ENCODE assay signal across 17 mouse cellular contexts in the genomic region with DNA sequence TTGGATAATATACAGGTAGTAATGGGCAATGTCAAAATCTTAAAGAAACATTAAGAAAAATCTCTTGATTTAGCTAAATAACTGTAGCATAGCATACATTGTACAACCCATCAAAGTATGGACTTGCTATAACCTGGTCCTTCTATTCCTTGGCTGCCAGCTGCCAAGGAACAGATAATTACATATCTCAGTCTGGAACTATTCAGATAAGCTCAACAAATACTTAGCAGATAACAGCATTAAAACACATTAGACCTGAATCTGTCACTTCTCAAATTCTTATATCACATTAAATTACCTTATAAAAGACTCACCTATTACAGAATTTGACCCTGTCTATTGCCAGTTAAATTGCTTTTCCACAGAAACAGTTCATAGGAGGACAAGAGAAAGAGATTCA.
A peak's percentile ranks its signal among the peaks of the same experiment; 100 is the strongest.
DNase-seq lines count a peak whose midpoint lies in the region; TF ChIP-seq lines count a peak whose summit lies in the region.
"Had no signal": no experiment of that assay in that cellular context is flagged by ENCODE, and none has a peak within 500 bp of the region (broad histone marks: within the 10 kb centered on the region; RNA-seq: fewer than 3 reads in every experiment).

No protein-coding gene starts in this region.

- no peaks in the 10 kb centered on the region; a peak in 1 of 4 replicates for H3K4me1 ChIP-seq in MEL (ENCODE audit: control insufficient read depth in 1 of 2, insufficient read depth in 2 of 2, low read length in 2 of 2)
- H3K4me1 ChIP-seq in hindbrain, embryonic 10.5 days (replicated peaks): no peaks in the 10 kb centered on the region

- no peaks in the 10 kb centered on the region for H3K9me3 ChIP-seq in MEL (replicated peaks; ENCODE audit: insufficient read depth, low read length)
- H3K9me3 ChIP-seq in hindbrain, embryonic 10.5 days: no peaks in the 10 kb centered on the region
- H3K9me3 ChIP-seq: G1E had no signal

- TF ChIP-seq POLR2A in MEL (IDR thresholded peaks at IDR 0.05; ENCODE audit: control insufficient read depth in 1 of 2, insufficient read depth in 1 of 2, low read depth in 1 of 2, low read length in 2 of 2, poor library complexity in 1 of 2): no peak

- DNase-seq in MEL (ENCODE audit: low read depth, low spot score): no peak
- no peak for DNase-seq in hindbrain, embryonic 10.5 days (ENCODE audit: low spot score)
- DNase-seq: adrenal gland, adult 2 months; adrenal gland, adult 8-10 months; adrenal gland, postnatal 10 days; adrenal gland, postnatal 14 days; adrenal gland, postnatal 25 days; adrenal gland, postnatal 36 days; B cell, adult 2 months; cerebellum, adult 11 months; cerebellum, adult 11-12 months; cerebellum, adult 18-20 months; cerebellum, adult 2 months; cerebellum, adult 8-10 months had no signal

- no peaks in the 10 kb centered on the region for H3K27me3 ChIP-seq in MEL (ENCODE audit: control insufficient read depth in 1 of 2, insufficient read depth in 2 of 2, low read length in 2 of 2)
- H3K27me3 ChIP-seq in hindbrain, embryonic 10.5 days (ENCODE audit: insufficient read depth, poor library complexity, severe bottlenecking): no peaks in the 10 kb centered on the region
- H3K27me3 ChIP-seq: CH12.LX, Patski had no signal

- TF ChIP-seq EP300 in MEL (IDR thresholded peaks at IDR 0.05; ENCODE audit: low read depth in 1 of 2, low read length in 2 of 2): peak; percentile 45 to 57; a peak in 2 of 4 replicates

- H3K36me3 ChIP-seq in MEL (ENCODE audit: control insufficient read depth in 1 of 2, insufficient read depth in 2 of 2, low read length in 2 of 2): no peaks in the 10 kb centered on the region
- no peaks in the 10 kb centered on the region for H3K36me3 ChIP-seq in hindbrain, embryonic 10.5 days
- H3K36me3 ChIP-seq: G1E had no signal

- H3K4me3 ChIP-seq in MEL (ENCODE audit: control insufficient read depth in 1 of 2, insufficient read depth in 1 of 2, low read depth in 2 of 2, low read length in 2 of 2): no peak overlapping the region
- H3K4me3 ChIP-seq in hindbrain, embryonic 10.5 days: no peak overlapping the region

- H3K9ac ChIP-seq in MEL (ENCODE audit: control insufficient read depth, low read depth, low read length, poor library complexity, severe bottlenecking): no peak overlapping the region

- no peak for TF ChIP-seq CTCF in MEL (IDR thresholded peaks at IDR 0.05 in 2 of 3, conservative IDR thresholded peaks at IDR 0.05 in 1 of 3; ENCODE audit: control insufficient read depth in 1 of 3, insufficient read depth in 1 of 3, low read depth in 2 of 3, low read length in 3 of 3, poor library complexity in 1 of 3, severe bottlenecking in 1 of 3)

- no peak for TF ChIP-seq RAD21 in MEL (IDR thresholded peaks at IDR 0.05; ENCODE audit: low read depth, low read length)

- H3K79me2 ChIP-seq in MEL (ENCODE audit: control insufficient read depth, insufficient read depth, low read length, poor library complexity): no peaks in the 10 kb centered on the region

- no peak overlapping the region for H3K27ac ChIP-seq in MEL (ENCODE audit: control insufficient read depth, low read depth, low read length)
- H3K27ac ChIP-seq in hindbrain, embryonic 10.5 days: no peak overlapping the region

TF ChIP-seq in MEL, 35 proteins besides CTCF, POLR2A, EP300 and RAD21:
- TF ChIP-seq GATA1 (IDR thresholded peaks at IDR 0.05; ENCODE audit: low read depth, low read length): peak; percentile 67; the same call in 1 of the 2 replicates
- TF ChIP-seq MYB (IDR thresholded peaks at IDR 0.05; ENCODE audit: low read depth, low read length): no peak
- peak; percentile 81; the same call in 1 of the 2 replicates for TF ChIP-seq TCF12 (IDR thresholded peaks at IDR 0.05; ENCODE audit: low read depth, low read length)
- no peak for TF ChIP-seq SIN3A (IDR thresholded peaks at IDR 0.05; ENCODE audit: low read length)
- no peak for TF ChIP-seq CHD1 (IDR thresholded peaks at IDR 0.05; ENCODE audit: low read depth, low read length)
